Mouse (Mus musculus) left cerebral cortex, postnatal 10 days (tissue): ENCODE measurements around the gene Atg2a. TPM values are rescaled to one million over a fixed set of nuclear protein-coding genes. Genes with fewer than 3 reads are reported as not detected.
A peak's percentile ranks its signal among the peaks of the same experiment; 100 is the strongest.
"Not testable (repeated sequence)": the region's sequence is repeated elsewhere in the genome, so short reads cannot be mapped to it uniquely, and the experiment has no call there.

Experiments used
- DNase-seq, 2 experiments: peaks; one replicate each; pipeline ENCODE4 v3.0.0; 2021 to 2022; ENCODE audit warnings: low spot score in 2 of 2, mixed read lengths in 1 of 2; ENCODE audit errors: extremely low spot score in 1 of 2
- intact Hi-C: fragments of 180-260 bp; cut with DNase I; formaldehyde crosslinking; loops from one replicate; pipeline ENCODE4 v1.15.1; 2025
- total RNA-seq, 2 experiments: library from RNA; stranded (reverse); gene quantifications; 2 replicates each; pipeline ENCODE4 v1.2.3; 2021

Atg2a gene
- total RNA-seq, 2 experiments from 2014 or later = 32.9 to 34.9 TPM

- no peak for DNase-seq
- intact Hi-C loops = no loop called here
Observed at GRCm38 (mm10) chr19:6286434-6287401, 45.2 kb downstream of the Atg2a start.

- intact Hi-C loops = no loop called here
Observed at GRCm38 (mm10) chr19:6288236-6288894, 46.9 kb downstream of the Atg2a start.

GRCm38 (mm10) chr19:6289696-6290238 lies 48.3 kb downstream of the Atg2a start:
- intact Hi-C loops = no loop called here
- DNase-seq = no peak

More at GRCm38 (mm10) chr19:6288236-6288894, 46.9 kb downstream of the Atg2a start:
- no peak for DNase-seq

- intact Hi-C loops = not testable (repeated sequence)
Observed at GRCm38 (mm10) chr19:6290720-6291116, 49.2 kb downstream of the Atg2a start.

GRCm38 (mm10) chr19:6291117-6291781 lies 49.8 kb downstream of the Atg2a start:
- intact Hi-C loops = no loop called here
- DNase-seq = peak in 1 of 2 experiments; percentile 85

More at GRCm38 (mm10) chr19:6290720-6291116, 49.2 kb downstream of the Atg2a start:
- DNase-seq = not testable (repeated sequence)

GRCm38 (mm10) chr19:6292262-6292661 lies 50.8 kb downstream of the Atg2a start:
- intact Hi-C loops = no loop called here
- DNase-seq = no peak

- intact Hi-C loops = no loop called here
- no peak for DNase-seq
Observed at GRCm38 (mm10) chr19:6294301-6294700, 52.8 kb downstream of the Atg2a start.

- intact Hi-C loops = no loop called here
Observed at GRCm38 (mm10) chr19:6296551-6297210, 55.2 kb downstream of the Atg2a start.

GRCm38 (mm10) chr19:6297641-6298040 lies 56.2 kb downstream of the Atg2a start:
- intact Hi-C loops = no loop called here
- DNase-seq = no peak

More at GRCm38 (mm10) chr19:6296551-6297210, 55.2 kb downstream of the Atg2a start:
- no peak for DNase-seq

- intact Hi-C loops = no loop called here
- no peak for DNase-seq
Observed at GRCm38 (mm10) chr19:6299003-6299402, 57.5 kb downstream of the Atg2a start.

GRCm38 (mm10) chr19:6299450-6300267 lies 58.2 kb downstream of the Atg2a start:
- intact Hi-C loops = no loop called here

GRCm38 (mm10) chr19:6300402-6300841 lies 59.0 kb downstream of the Atg2a start:
- intact Hi-C loops = no loop called here
- DNase-seq = no peak

More at GRCm38 (mm10) chr19:6299450-6300267, 58.2 kb downstream of the Atg2a start:
- no peak for DNase-seq

GRCm38 (mm10) chr19:6302114-6302513 lies 60.6 kb downstream of the Atg2a start:
- intact Hi-C loops = no loop called here

GRCm38 (mm10) chr19:6302522-6302921 lies 61.1 kb downstream of the Atg2a start:
- intact Hi-C loops = no loop called here

More at GRCm38 (mm10) chr19:6302114-6302513, 60.6 kb downstream of the Atg2a start:
- no peak for DNase-seq

GRCm38 (mm10) chr19:6303831-6304230 lies 62.4 kb downstream of the Atg2a start:
- intact Hi-C loops = loop anchor here (2.0 kb wide), 1 partner anchor 35 kb away; no protein-coding TSS in a partner anchor
- DNase-seq = no peak

More at GRCm38 (mm10) chr19:6302522-6302921, 61.1 kb downstream of the Atg2a start:
- DNase-seq = no peak

- peak; percentile 70 to 91 for DNase-seq
- intact Hi-C loops = loop anchor here (2.0 kb wide), 1 partner anchor 36 kb away; no protein-coding TSS in a partner anchor
Observed at GRCm38 (mm10) chr19:6304787-6305516, 63.5 kb downstream of the Atg2a start.
